Mouse (Mus musculus) kidney, postnatal 14 days (tissue): ENCODE measurements at regions not wholly inside any gene's neighbourhood (a gene's known extent, or its start where the extent isn't known, plus 50 kb on each side); places are given as distances from the start of the nearest gene placed in this dataset.

Experiments used
- DNase-seq: peaks from one replicate; pipeline ENCODE4 v3.0.0; 2022; ENCODE audit warnings: mixed read lengths

GRCm38 (mm10) chr14:72200307-72200706, 291.3 kb downstream of the Gm9195 start:
- peak; percentile 30 for DNase-seq

- DNase-seq = no peak
Measured at GRCm38 (mm10) chr14:72199900-72200299, 291.7 kb downstream of the Gm9195 start.

- DNase-seq = no peak
Measured at GRCm38 (mm10) chr14:72197972-72198371, 293.7 kb downstream of the Gm9195 start.

GRCm38 (mm10) chr14:72187329-72187984, 304.2 kb downstream of the Gm9195 start:
- peak; percentile 10 for DNase-seq

GRCm38 (mm10) chr14:72175751-72176150, 315.9 kb downstream of the Gm9195 start:
- DNase-seq = no peak

- no peak for DNase-seq
Measured at GRCm38 (mm10) chr14:72172549-72173405, 318.9 kb downstream of the Gm9195 start.

GRCm38 (mm10) chr14:72171777-72172176, 319.9 kb downstream of the Gm9195 start:
- DNase-seq = no peak

GRCm38 (mm10) chr14:72158537-72159323, 332.9 kb downstream of the Gm9195 start:
- peak; percentile 14 for DNase-seq

- DNase-seq = no peak
Measured at GRCm38 (mm10) chr14:72155197-72155907, 336.3 kb downstream of the Gm9195 start.

- DNase-seq = no peak
Measured at GRCm38 (mm10) chr14:72151676-72152075, 340.0 kb downstream of the Gm9195 start.

GRCm38 (mm10) chr14:72149463-72149862, 342.2 kb downstream of the Gm9195 start:
- peak; percentile 3 for DNase-seq

- no peak for DNase-seq
Measured at GRCm38 (mm10) chr14:72148886-72149285, 342.8 kb downstream of the Gm9195 start.

- DNase-seq = no peak
Measured at GRCm38 (mm10) chr14:72146381-72146780, 345.3 kb downstream of the Gm9195 start.

GRCm38 (mm10) chr14:72142883-72143487, 348.7 kb downstream of the Gm9195 start:
- DNase-seq = no peak

GRCm38 (mm10) chr14:72141136-72141535, 350.5 kb downstream of the Gm9195 start:
- no peak for DNase-seq

- no peak for DNase-seq
Measured at GRCm38 (mm10) chr14:72130149-72130548, 361.5 kb downstream of the Gm9195 start.

- no peak for DNase-seq
Measured at GRCm38 (mm10) chr14:72121786-72122185, 369.9 kb downstream of the Gm9195 start.

GRCm38 (mm10) chr14:72121006-72121405, 370.6 kb downstream of the Gm9195 start:
- no peak for DNase-seq

GRCm38 (mm10) chr14:72116842-72117241, 374.8 kb downstream of the Gm9195 start:
- peak; percentile 2 for DNase-seq

- no peak for DNase-seq
Measured at GRCm38 (mm10) chr14:72113377-72113993, 378.2 kb downstream of the Gm9195 start.

GRCm38 (mm10) chr14:72110689-72111088, 380.9 kb downstream of the Gm9195 start:
- no peak for DNase-seq

GRCm38 (mm10) chr14:72091579-72091978, 400.1 kb downstream of the Gm9195 start:
- no peak for DNase-seq
